Mouse (Mus musculus): ENCODE measurements around the gene Bfsp2. TPM values are rescaled to one million over a fixed set of nuclear protein-coding genes. Genes with fewer than 3 reads are reported as not detected.

The Bfsp2 gene
- polyA plus RNA-seq, 1 experiment from 2014 or later = 0.65 TPM

- Histone ChIP-seq H3K9ac (no peak overlapping the region), H3K4me2 (no peak overlapping the region), H3K27me3 (no peaks in the 10 kb centered on the region), H3K9me3 (replicated peaks) (no peaks in the 10 kb centered on the region), H3K36me3 (no peaks in the 10 kb centered on the region), H3K4me3 (replicated peaks) (no peak overlapping the region), H3K27ac (no peak overlapping the region), H3K4me1 (replicated peaks) (peaks cover 12% of the 10 kb centered on the region)
- DNase-seq = no peak
- no peak for ATAC-seq (ENCODE audit: low read depth)
- WGBS (ENCODE audit: insufficient replicate concordance) = 78% methylated on average over 2 of the region's 2 CpGs
Observed at GRCm38 (mm10) chr9:103502655-103503054, 22.4 kb upstream of the Bfsp2 start.

DNA sequence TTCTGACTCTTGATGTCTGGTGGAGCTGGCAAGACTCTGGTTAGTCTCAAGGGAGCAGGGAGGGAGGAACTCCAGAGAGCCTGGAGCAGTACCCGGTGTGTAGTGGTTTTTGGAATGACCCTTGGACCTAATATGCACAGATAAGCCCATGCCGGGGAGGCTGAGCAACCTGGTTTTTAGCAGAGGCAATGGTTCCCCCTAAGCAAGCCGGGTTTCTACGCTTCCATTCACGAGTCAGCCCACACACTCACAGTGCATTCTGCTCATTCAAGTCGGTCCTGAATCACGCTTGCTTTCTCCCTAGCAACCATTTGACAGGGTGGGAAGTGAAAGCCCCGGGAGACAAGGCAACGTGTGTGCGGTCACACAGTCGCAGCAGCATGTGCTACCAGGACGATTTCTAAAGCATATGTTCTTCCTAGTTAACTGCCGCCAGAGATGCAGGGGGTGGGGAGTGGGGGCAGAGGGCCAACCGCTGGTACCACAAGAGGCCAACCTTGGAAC is 21.7 kb upstream of the Bfsp2 start:
- Histone ChIP-seq H3K27me3 (no peaks in the 10 kb centered on the region), H3K36me3 (no peaks in the 10 kb centered on the region), H3K27ac (no peak overlapping the region), H3K4me3 (replicated peaks) (no peak overlapping the region), H3K4me2 (no peak overlapping the region), H3K4me1 (replicated peaks) (peaks cover 12% of the 10 kb centered on the region), H3K9me3 (replicated peaks) (no peaks in the 10 kb centered on the region), H3K9ac (no peak overlapping the region)
- ATAC-seq (ENCODE audit: low read depth) = no peak
- WGBS (ENCODE audit: insufficient replicate concordance) = 33% methylated on average over 14 of the region's 14 CpGs
- DNase-seq = no peak

- H3K27me3 ChIP-seq = no peaks in the 10 kb centered on the region
- peaks cover 8% of the 10 kb centered on the region for H3K4me1 ChIP-seq (replicated peaks)
- H3K36me3 ChIP-seq = no peaks in the 10 kb centered on the region
- H3K27ac ChIP-seq = no peak overlapping the region
- 88% methylated on average over 18 of the region's 18 CpGs for WGBS (ENCODE audit: insufficient replicate concordance)
- no peak for ATAC-seq (ENCODE audit: low read depth)
- no peak overlapping the region for H3K4me3 ChIP-seq (replicated peaks)
- H3K4me2 ChIP-seq = no peak overlapping the region
- no peaks in the 10 kb centered on the region for H3K9me3 ChIP-seq (replicated peaks)
- no peak for DNase-seq
- no peak overlapping the region for H3K9ac ChIP-seq
Observed at GRCm38 (mm10) chr9:103499366-103499765, 19.1 kb upstream of the Bfsp2 start.

GRCm38 (mm10) chr9:103498699-103499098 is 18.5 kb upstream of the Bfsp2 start:
- Histone ChIP-seq H3K27ac (no peak overlapping the region), H3K9me3 (replicated peaks) (no peaks in the 10 kb centered on the region), H3K9ac (no peak overlapping the region), H3K27me3 (no peaks in the 10 kb centered on the region), H3K4me2 (no peak overlapping the region), H3K4me1 (replicated peaks) (peaks cover 8% of the 10 kb centered on the region), H3K4me3 (replicated peaks) (no peak overlapping the region), H3K36me3 (no peaks in the 10 kb centered on the region)
- DNase-seq (no peak), ATAC-seq (ENCODE audit: low read depth) (no peak)
- 18% methylated on average over 8 of the region's 8 CpGs for WGBS (ENCODE audit: insufficient replicate concordance)

DNA sequence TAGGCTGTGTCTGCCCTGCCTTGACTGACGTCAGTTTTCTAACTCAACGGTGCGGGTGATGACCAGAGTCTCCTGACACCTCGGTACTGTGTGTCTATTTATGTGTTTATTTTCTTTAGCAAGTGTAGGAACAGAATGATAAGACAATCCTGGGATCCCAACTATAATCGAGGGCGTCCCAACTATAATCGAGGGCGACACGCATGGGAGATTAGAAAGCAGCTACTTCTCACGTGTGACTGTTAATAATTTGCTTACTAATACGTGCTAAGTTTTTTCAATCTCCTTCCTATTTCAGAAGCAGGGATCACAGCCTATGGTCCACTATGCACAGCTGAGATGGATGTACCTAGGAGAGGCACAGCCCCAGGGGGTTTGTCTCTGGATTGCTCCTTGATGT is 15.2 kb upstream of the Bfsp2 start:
- no peak overlapping the region for H3K9ac ChIP-seq
- WGBS (ENCODE audit: insufficient replicate concordance) = 79% methylated on average over 11 of the region's 11 CpGs
- ATAC-seq (ENCODE audit: low read depth) = no peak

GRCm38 (mm10) chr9:103494346-103495020 is 14.3 kb upstream of the Bfsp2 start:
- Histone ChIP-seq H3K9ac (no peak overlapping the region), H3K4me1 (replicated peaks) (no peaks in the 10 kb centered on the region), H3K27me3 (no peaks in the 10 kb centered on the region), H3K27ac (no peak overlapping the region), H3K4me3 (replicated peaks) (no peak overlapping the region), H3K9me3 (replicated peaks) (no peaks in the 10 kb centered on the region), H3K4me2 (no peak overlapping the region), H3K36me3 (no peaks in the 10 kb centered on the region)
- DNase-seq (no peak), ATAC-seq (ENCODE audit: low read depth) (peak; percentile 47)
- WGBS (ENCODE audit: insufficient replicate concordance) = 38% methylated on average over 7 of the region's 7 CpGs

More for the DNA sequence above, 15.2 kb upstream of the Bfsp2 start:
- Histone ChIP-seq H3K27me3 (no peaks in the 10 kb centered on the region), H3K36me3 (no peaks in the 10 kb centered on the region), H3K9me3 (replicated peaks) (no peaks in the 10 kb centered on the region), H3K4me2 (no peak overlapping the region), H3K4me3 (replicated peaks) (no peak overlapping the region), H3K4me1 (replicated peaks) (no peaks in the 10 kb centered on the region), H3K27ac (no peak overlapping the region)
- no peak for DNase-seq

DNA sequence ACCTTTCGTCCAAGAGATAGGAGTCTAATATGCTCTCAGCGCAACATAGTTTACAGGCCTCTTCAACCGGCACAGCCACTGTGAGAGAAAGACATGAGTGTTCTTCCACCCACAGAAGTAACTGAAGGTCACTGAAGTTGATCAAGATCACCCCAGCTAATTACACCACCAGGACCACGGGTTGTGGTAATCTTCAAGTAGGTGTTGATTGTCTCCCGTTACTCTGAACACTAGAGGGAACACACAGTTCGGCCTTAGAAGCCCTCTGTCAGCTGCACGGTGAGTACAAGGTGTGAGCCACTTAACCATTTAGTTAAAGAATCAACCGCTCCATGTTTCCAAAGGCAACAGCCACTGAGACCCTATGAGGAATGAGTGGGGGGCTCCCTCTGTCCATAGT is 11.8 kb upstream of the Bfsp2 start:
- WGBS (ENCODE audit: insufficient replicate concordance) = 67% methylated on average over 8 of the region's 8 CpGs
- no peak for DNase-seq
- H3K9ac ChIP-seq = no peak overlapping the region
- H3K9me3 ChIP-seq (replicated peaks) = no peaks in the 10 kb centered on the region
- ATAC-seq (ENCODE audit: low read depth) = no peak
- no peak overlapping the region for H3K4me2 ChIP-seq
- no peak overlapping the region for H3K4me3 ChIP-seq (replicated peaks)
- no peaks in the 10 kb centered on the region for H3K36me3 ChIP-seq
- peaks cover 3% of the 10 kb centered on the region; the same call in 1 of the 2 replicates for H3K4me1 ChIP-seq (replicated peaks)
- H3K27me3 ChIP-seq = no peaks in the 10 kb centered on the region
- H3K27ac ChIP-seq = no peak overlapping the region

- WGBS (ENCODE audit: insufficient replicate concordance) = 16% methylated on average over 2 of the region's 2 CpGs
- H3K36me3 ChIP-seq = no peaks in the 10 kb centered on the region
- no peak overlapping the region for H3K9ac ChIP-seq
- DNase-seq (peak; percentile 45), ATAC-seq (ENCODE audit: low read depth) (peak; percentile 52; the same call in 1 of the 2 replicates)
- H3K4me2 ChIP-seq = no peak overlapping the region
- no peaks in the 10 kb centered on the region for H3K9me3 ChIP-seq (replicated peaks)
- H3K4me3 ChIP-seq (replicated peaks) = no peak overlapping the region
- H3K27ac ChIP-seq = no peak overlapping the region
- peaks cover 7% of the 10 kb centered on the region; the same call in 1 of the 2 replicates for H3K4me1 ChIP-seq (replicated peaks)
- no peaks in the 10 kb centered on the region for H3K27me3 ChIP-seq
Observed at GRCm38 (mm10) chr9:103490439-103490838, 10.2 kb upstream of the Bfsp2 start.

DNA sequence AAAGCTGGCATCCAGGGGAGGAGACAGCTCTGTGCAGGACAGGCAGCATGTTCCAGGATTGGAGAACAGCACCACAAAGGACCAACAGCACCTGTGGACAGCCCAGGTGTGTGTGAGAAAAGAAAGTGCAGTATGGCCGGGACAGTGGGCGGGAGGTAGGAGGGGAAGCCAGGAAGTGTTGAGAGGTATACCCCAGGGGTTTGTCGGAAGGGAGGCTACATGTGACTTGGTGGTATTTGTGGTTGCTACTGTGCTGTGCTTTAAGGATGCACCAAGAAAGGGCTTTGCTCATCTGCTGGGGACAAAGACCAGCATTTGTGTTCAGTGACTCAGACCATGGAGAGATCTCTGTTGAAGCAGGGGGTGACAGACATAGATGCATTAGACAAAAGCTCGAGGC is 9.7 kb upstream of the Bfsp2 start:
- H3K4me1 ChIP-seq (replicated peaks) = peaks cover 11% of the 10 kb centered on the region; the same call in 1 of the 2 replicates
- WGBS (ENCODE audit: insufficient replicate concordance) = 52% methylated on average over 4 of the region's 4 CpGs
- H3K9ac ChIP-seq = no peak overlapping the region

GRCm38 (mm10) chr9:103489096-103489495 is 8.9 kb upstream of the Bfsp2 start:
- no peak overlapping the region for H3K9ac ChIP-seq

More for the DNA sequence above, 9.7 kb upstream of the Bfsp2 start:
- no peak for ATAC-seq (ENCODE audit: low read depth)
- no peak overlapping the region for H3K4me3 ChIP-seq (replicated peaks)
- no peaks in the 10 kb centered on the region for H3K27me3 ChIP-seq
- no peaks in the 10 kb centered on the region for H3K9me3 ChIP-seq (replicated peaks)
- no peak overlapping the region for H3K27ac ChIP-seq
- no peaks in the 10 kb centered on the region for H3K36me3 ChIP-seq
- no peak overlapping the region for H3K4me2 ChIP-seq
- DNase-seq = no peak

DNA sequence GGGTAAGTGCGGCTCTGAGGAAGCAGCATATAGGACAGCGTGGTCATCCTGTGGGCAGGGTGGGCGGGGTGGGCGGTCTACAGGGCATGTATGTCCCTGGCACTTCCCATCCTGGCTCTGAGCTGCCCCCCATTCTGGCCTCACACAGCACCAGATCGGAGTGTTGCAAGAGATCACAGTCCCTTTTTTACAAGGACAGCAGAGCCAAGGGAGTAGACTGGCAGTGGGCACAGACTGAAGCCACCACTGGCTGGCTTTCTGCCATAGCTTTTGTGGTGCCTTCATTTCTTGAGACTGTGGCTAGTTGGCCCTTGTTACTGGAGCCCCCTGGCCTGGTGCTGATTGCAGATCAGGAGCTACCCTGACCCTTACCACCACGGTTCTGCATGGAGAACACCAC is 6.0 kb upstream of the Bfsp2 start:
- H3K9me3 ChIP-seq (replicated peaks) = no peaks in the 10 kb centered on the region

More at GRCm38 (mm10) chr9:103489096-103489495, 8.9 kb upstream of the Bfsp2 start:
- H3K4me2 ChIP-seq = no peak overlapping the region
- no peak overlapping the region for H3K4me3 ChIP-seq (replicated peaks)
- WGBS (ENCODE audit: insufficient replicate concordance) = 44% methylated on average over 7 of the region's 7 CpGs
- ATAC-seq (ENCODE audit: low read depth) = no peak
- DNase-seq = no peak
- no peaks in the 10 kb centered on the region for H3K36me3 ChIP-seq
- H3K27me3 ChIP-seq = no peaks in the 10 kb centered on the region
- H3K9me3 ChIP-seq (replicated peaks) = no peaks in the 10 kb centered on the region
- peaks cover 11% of the 10 kb centered on the region; the same call in 1 of the 2 replicates for H3K4me1 ChIP-seq (replicated peaks)
- no peak overlapping the region for H3K27ac ChIP-seq

GRCm38 (mm10) chr9:103485606-103486005 is 5.4 kb upstream of the Bfsp2 start:
- Histone ChIP-seq H3K4me2 (no peak overlapping the region), H3K4me1 (replicated peaks) (peaks cover 18% of the 10 kb centered on the region), H3K36me3 (no peaks in the 10 kb centered on the region), H3K9ac (no peak overlapping the region), H3K9me3 (replicated peaks) (no peaks in the 10 kb centered on the region), H3K27ac (no peak overlapping the region), H3K4me3 (replicated peaks) (no peak overlapping the region), H3K27me3 (no peaks in the 10 kb centered on the region)
- ATAC-seq (ENCODE audit: low read depth) = no peak
- no peak for DNase-seq
- 13% methylated on average over 8 of the region's 8 CpGs for WGBS (ENCODE audit: insufficient replicate concordance)

More for the DNA sequence above, 6.0 kb upstream of the Bfsp2 start:
- no peaks in the 10 kb centered on the region for H3K27me3 ChIP-seq
- no peak overlapping the region for H3K9ac ChIP-seq
- no peak overlapping the region for H3K4me2 ChIP-seq
- no peak for ATAC-seq (ENCODE audit: low read depth)
- 22% methylated on average over 6 of the region's 6 CpGs for WGBS (ENCODE audit: insufficient replicate concordance)
- no peak overlapping the region for H3K4me3 ChIP-seq (replicated peaks)
- no peak overlapping the region for H3K27ac ChIP-seq
- no peaks in the 10 kb centered on the region for H3K36me3 ChIP-seq
- H3K4me1 ChIP-seq (replicated peaks) = peaks cover 11% of the 10 kb centered on the region
- no peak for DNase-seq
